In genomic region chr7:141117636-141118035, GRCm38 (mm10) we compare ENCODE assay signal across 10 mouse cellular contexts. TPM values are rescaled to one million over a fixed set of nuclear protein-coding genes. Genes with fewer than 3 reads are reported as not detected.
DNase-seq lines count a peak whose midpoint lies in the region; ATAC-seq lines count a peak whose summit lies in the region.
"Had no signal": no experiment of that assay in that cellular context is flagged by ENCODE, and none has a peak within 500 bp of the region (broad histone marks: within the 10 kb centered on the region; RNA-seq: fewer than 3 reads in every experiment).

Gene Ano9, minus strand, starts transcription at chr7:141117806.

- no peaks in the 10 kb centered on the region for H3K27me3 ChIP-seq in kidney, embryonic 16.5 days (ENCODE audit: insufficient read depth, low read length)
- H3K27me3 ChIP-seq in lung, embryonic 16.5 days (ENCODE audit: control insufficient read depth, insufficient read depth, low read depth, low read length): no peaks in the 10 kb centered on the region
- H3K27me3 ChIP-seq: Patski had no signal

- H3K4me2 ChIP-seq in kidney, embryonic 16.5 days (replicated peaks; ENCODE audit: low read depth, low read length): peak within 1 kb of the TSS; percentile 43
- H3K4me2 ChIP-seq in lung, embryonic 16.5 days (ENCODE audit: low read depth, low read length): peak within 1 kb of the TSS; percentile 56

- no peak within 1 kb of the TSS for H3K27ac ChIP-seq in kidney, embryonic 16.5 days (ENCODE audit: low read length)
- H3K27ac ChIP-seq in lung, embryonic 16.5 days (ENCODE audit: low read length): no peak within 1 kb of the TSS

- peak within 1 kb of the TSS; percentile 10 for H3K9ac ChIP-seq in kidney, embryonic 16.5 days (replicated peaks; ENCODE audit: low read length)
- peak within 1 kb of the TSS; percentile 59 for H3K9ac ChIP-seq in lung, embryonic 16.5 days (ENCODE audit: low read length)

- no peaks in the 10 kb centered on the region for H3K9me3 ChIP-seq in kidney, embryonic 16.5 days (ENCODE audit: low read length)
- H3K9me3 ChIP-seq in lung, embryonic 16.5 days (ENCODE audit: control insufficient read depth, low read length): no peaks in the 10 kb centered on the region

- 17% methylated on average over 9 of the region's 9 CpGs for WGBS in kidney, embryonic 16.5 days
- WGBS in lung, embryonic 16.5 days: 8% methylated on average over 8 of the region's 9 CpGs

- no peaks in the 10 kb centered on the region for H3K36me3 ChIP-seq in kidney, embryonic 16.5 days (ENCODE audit: insufficient read depth, low read length)
- H3K36me3 ChIP-seq in lung, embryonic 16.5 days (ENCODE audit: control insufficient read depth, insufficient read depth, low read length): no peaks in the 10 kb centered on the region

- H3K4me3 ChIP-seq in kidney, embryonic 16.5 days (ENCODE audit: low read length): peak within 1 kb of the TSS; percentile 23
- H3K4me3 ChIP-seq in lung, embryonic 16.5 days (ENCODE audit: low read length): peak within 1 kb of the TSS; percentile 38

- DNase-seq in ES-CJ7 (ENCODE audit: low read depth, low spot score) (peak; percentile 71), WW6 (ENCODE audit: low read depth, low spot score) (peak; percentile 33)
- no peak for DNase-seq in ovary, postnatal 14 days (ENCODE audit: low spot score)
- no peak for DNase-seq in ovary, postnatal 36 days (ENCODE audit: low spot score)
- no peak for DNase-seq in left cerebral cortex, postnatal 25 days (ENCODE audit: low spot score in 2 of 2)
- DNase-seq: right cerebral cortex, adult 18-20 months had no signal

- H3K4me1 ChIP-seq in kidney, embryonic 16.5 days (ENCODE audit: insufficient read depth, low read length): peaks cover 4% of the 10 kb centered on the region
- H3K4me1 ChIP-seq in lung, embryonic 16.5 days (replicated peaks; ENCODE audit: control insufficient read depth, insufficient read depth, low read length): peaks cover 4% of the 10 kb centered on the region

- ATAC-seq in kidney, embryonic 16.5 days (ENCODE audit: low FRiP score, low TSS enrichment): peak; percentile 18; the same call in 1 of the 2 replicates
- peak; percentile 56 for ATAC-seq in lung, embryonic 16.5 days (ENCODE audit: low read depth)
- ATAC-seq: Patski had no signal

- intact Hi-C loops in left cerebral cortex, postnatal 25 days (cut with DNase I): no loop called here

RNA-seq across cellular contexts. Expression of gene Ano9, which starts in this region (rescaled TPM):
- polyA plus RNA-seq in kidney, embryonic 16.5 days (2015; fragmentation: Nextera tagmentation; extraction: Ambion mirVana): 8.0 and 8.6 TPM in 2 replicates
- polyA plus RNA-seq in lung, embryonic 16.5 days (2015; fragmentation: Nextera tagmentation; extraction: Ambion mirVana): 6.7 and 6.9 TPM in 2 replicates
- not detected for total RNA-seq in left cerebral cortex, postnatal 25 days (2021)
- total RNA-seq: left cerebral cortex, adult 18-20 months had no signal

Comparison
In these comparisons a context has a peak if more than half of its experiments do, and no peak if none do; other contexts are left out.
1. DNase-seq: peak in ES-CJ7 (single experiment) and WW6 (single experiment); none in ovary, postnatal 14 days (single experiment), ovary, postnatal 36 days (single experiment) and left cerebral cortex, postnatal 25 days (0 of 2).